Mouse (Mus musculus) heart, postnatal 0 days (tissue): Measurements from ENCODE around the gene Htra2.

Experiments used
- CTCF ChIP-seq: IDR thresholded peaks from 2 replicates; pipeline ENCODE4 v1.5.1; 2016; ENCODE audit warnings: antibody characterized with exemption, control low read depth, low read depth
- EP300 ChIP-seq: IDR thresholded peaks from 2 replicates; pipeline ENCODE4 v1.6.1; 2016; ENCODE audit warnings: antibody characterized with exemption, low read depth

- TF ChIP-seq EP300 = no peak
- no peak for TF ChIP-seq CTCF
These were observed 31.3 kb upstream of the Htra2 start, which contains the start of gene Lbx2 for GRCm38 (mm10) chr6:83086121-83087035.
